Mouse (Mus musculus) neural tube, embryonic 13.5 days (tissue): ENCODE results near the gene Cfap43. TPM values are rescaled to one million over a fixed set of nuclear protein-coding genes. Genes with fewer than 3 reads are reported as not detected.
"Not testable (repeated sequence)": the region's sequence is repeated elsewhere in the genome, so short reads cannot be mapped to it uniquely, and the experiment has no call there.

Source experiments
- ATAC-seq: fragments of 200-750 bp; cut with Nextera tagmentation; 2 replicates; pipeline ENCODE4 v1.8.0; 2017; ENCODE audit warnings: low read depth, mild to moderate bottlenecking, moderate TSS enrichment, moderate library complexity
- H3K27ac ChIP-seq: fragments of 300-500 bp; sonication (generic); replicated peaks from 2 replicates; pipeline ENCODE4 v1.5.1; 2015; ENCODE audit warnings: moderate library complexity, mild to moderate bottlenecking, inconsistent platforms
- H3K27me3 ChIP-seq: fragments of 300-500 bp; sonication (generic); 2 replicates; pipeline ENCODE4 v1.6.1; 2015; ENCODE audit warnings: mild to moderate bottlenecking, inconsistent platforms
- H3K36me3 ChIP-seq: fragments of 300-500 bp; sonication (generic); 2 replicates; pipeline ENCODE4 v1.6.1; 2015; ENCODE audit warnings: mild to moderate bottlenecking, inconsistent platforms
- H3K4me1 ChIP-seq: fragments of 300-500 bp; sonication (generic); replicated peaks from 2 replicates; pipeline ENCODE4 v1.6.1; 2015; ENCODE audit warnings: inconsistent platforms
- H3K4me2 ChIP-seq: fragments of 300-500 bp; sonication (generic); 2 replicates; pipeline ENCODE4 v1.6.1; 2015; ENCODE audit warnings: inconsistent platforms, mild to moderate bottlenecking, moderate library complexity
- H3K4me3 ChIP-seq: fragments of 300-500 bp; sonication (generic); 2 replicates; pipeline ENCODE4 v1.5.1; 2015; ENCODE audit warnings: mild to moderate bottlenecking, inconsistent platforms
- H3K9ac ChIP-seq: fragments of 300-500 bp; sonication (generic); 2 replicates; pipeline ENCODE4 v1.6.1; 2015; ENCODE audit warnings: moderate library complexity, mild to moderate bottlenecking, inconsistent platforms
- H3K9me3 ChIP-seq: fragments of 300-500 bp; sonication (generic); 2 replicates; pipeline ENCODE4 v1.6.1; 2016; ENCODE audit warnings: inconsistent platforms
- WGBS: fragments of 180-500 bp; shearing (Covaris S2); methylation state at CpG from one replicate; pipeline ENCODE4 v1.1.7; 2015; 5-methylcytosine and 5-hydroxymethylcytosine counted together
- polyA plus RNA-seq: library from polyadenylated mRNA; unstranded; fragments of >200 nt; fragmentation: Nextera tagmentation; extraction: Ambion mirVana; gene quantifications from 2 replicates; pipeline ENCODE4 v1.2.1, GENCODE M21; 2015

Gene Cfap43
- polyA plus RNA-seq, 1 experiment from 2014 or later: 0.28 TPM

- Histone ChIP-seq H3K36me3 (peaks cover 21% of the 10 kb centered on the region), H3K27me3 (no peaks in the 10 kb centered on the region), H3K4me3 (no peak overlapping the region), H3K27ac (no peak overlapping the region), H3K9me3 (no peaks in the 10 kb centered on the region), H3K9ac (no peak overlapping the region), H3K4me1 (peaks cover 19% of the 10 kb centered on the region), H3K4me2 (no peak overlapping the region)
- no peak for ATAC-seq
- 94% methylated on average over 8 of the region's 8 CpGs for WGBS
Observed at GRCm38 (mm10) chr19:47859180-47859579, 59.9 kb downstream of the Cfap43 start.

- no peak overlapping the region for H3K4me2 ChIP-seq
- peaks cover 26% of the 10 kb centered on the region for H3K4me1 ChIP-seq
- no peaks in the 10 kb centered on the region for H3K27me3 ChIP-seq
- peaks cover 16% of the 10 kb centered on the region for H3K36me3 ChIP-seq
- ATAC-seq: no peak
- WGBS: 85% methylated on average over 18 of the region's 18 CpGs
- H3K9ac ChIP-seq: no peak overlapping the region
- H3K27ac ChIP-seq: no peak overlapping the region
- H3K9me3 ChIP-seq: no peaks in the 10 kb centered on the region
- H3K4me3 ChIP-seq: no peak overlapping the region
Observed at GRCm38 (mm10) chr19:47857957-47858942, 60.8 kb downstream of the Cfap43 start.

GRCm38 (mm10) chr19:47854796-47855783 is 64.0 kb downstream of the Cfap43 start, which contains the start of gene Gsto1:
Gene Gsto1 (plus strand): TSS chr19:47854970.
- Histone ChIP-seq H3K4me2 (peak within 1 kb of the TSS; percentile 97), H3K4me3 (peak within 1 kb of the TSS; percentile 77), H3K9me3 (no peaks in the 10 kb centered on the region), H3K27me3 (no peaks in the 10 kb centered on the region), H3K4me1 (peaks cover 26% of the 10 kb centered on the region), H3K9ac (peak within 1 kb of the TSS; percentile 86), H3K36me3 (peaks cover 10% of the 10 kb centered on the region; the same call in 1 of the 2 replicates), H3K27ac (peak within 1 kb of the TSS; percentile 59)
- WGBS: 1% methylated on average over 60 of the region's 60 CpGs
- ATAC-seq: peak; percentile 95

GRCm38 (mm10) chr19:47853951-47854795 is 64.9 kb downstream of the Cfap43 start:
- no peaks in the 10 kb centered on the region for H3K9me3 ChIP-seq

GRCm38 (mm10) chr19:47853053-47853452 is 66.0 kb downstream of the Cfap43 start:
- ATAC-seq: no peak
- WGBS: 78% methylated on average over 3 of the region's 3 CpGs
- no peak overlapping the region for H3K9ac ChIP-seq
- H3K27ac ChIP-seq: no peak overlapping the region
- H3K27me3 ChIP-seq: no peaks in the 10 kb centered on the region
- peaks cover 26% of the 10 kb centered on the region for H3K4me1 ChIP-seq
- no peaks in the 10 kb centered on the region for H3K9me3 ChIP-seq
- no peaks in the 10 kb centered on the region for H3K36me3 ChIP-seq
- no peak overlapping the region for H3K4me3 ChIP-seq
- H3K4me2 ChIP-seq: no peak overlapping the region

More at GRCm38 (mm10) chr19:47853951-47854795, 64.9 kb downstream of the Cfap43 start:
- Histone ChIP-seq H3K9ac (peak overlapping the region; percentile 86), H3K36me3 (0 out of 2 replicates have a peak, but pooled peaks cover under 1% of the 10 kb centered on the region), H3K4me3 (peak overlapping the region; percentile 77), H3K4me2 (peak overlapping the region; percentile 97), H3K27me3 (no peaks in the 10 kb centered on the region), H3K27ac (peak overlapping the region; percentile 59), H3K4me1 (peaks cover 26% of the 10 kb centered on the region)
- WGBS: 26% methylated on average over 13 of the region's 13 CpGs
- peak; percentile 78 for ATAC-seq

GRCm38 (mm10) chr19:47852131-47852530 is 67.0 kb downstream of the Cfap43 start:
- H3K36me3 ChIP-seq, ATAC-seq, H3K4me2 ChIP-seq, H3K27ac ChIP-seq, H3K9me3 ChIP-seq, H3K4me3 ChIP-seq, H3K27me3 ChIP-seq, H3K9ac ChIP-seq: not testable (repeated sequence)
- WGBS: 89% methylated on average over 3 of the region's 3 CpGs
- H3K4me1 ChIP-seq: peaks cover 26% of the 10 kb centered on the region

- ATAC-seq: no peak
- 65% methylated on average over 3 of the region's 3 CpGs for WGBS
- no peaks in the 10 kb centered on the region for H3K36me3 ChIP-seq
- H3K9me3 ChIP-seq: no peaks in the 10 kb centered on the region
- no peak overlapping the region for H3K4me3 ChIP-seq
- H3K4me1 ChIP-seq: peaks cover 12% of the 10 kb centered on the region
- H3K27me3 ChIP-seq: no peaks in the 10 kb centered on the region
- H3K9ac ChIP-seq: no peak overlapping the region
- no peak overlapping the region for H3K4me2 ChIP-seq
- H3K27ac ChIP-seq: no peak overlapping the region
Observed at GRCm38 (mm10) chr19:47849735-47850134, 69.4 kb downstream of the Cfap43 start.

- not testable (repeated sequence) for H3K36me3 ChIP-seq, H3K9me3 ChIP-seq, ATAC-seq, H3K4me2 ChIP-seq, H3K4me3 ChIP-seq, H3K4me1 ChIP-seq, H3K27ac ChIP-seq, H3K9ac ChIP-seq
- 84% methylated on average over 15 of the region's 15 CpGs for WGBS
- peaks cover 17% of the 10 kb centered on the region; the same call in 1 of the 2 replicates for H3K27me3 ChIP-seq
Observed at GRCm38 (mm10) chr19:47841234-47841633, 77.9 kb downstream of the Cfap43 start.

- Histone ChIP-seq H3K4me2 (peak overlapping the region; percentile 74), H3K27ac (no peak overlapping the region), H3K36me3 (no peaks in the 10 kb centered on the region), H3K9ac (peak overlapping the region; percentile 64), H3K9me3 (no peaks in the 10 kb centered on the region), H3K27me3 (peaks cover 17% of the 10 kb centered on the region; the same call in 1 of the 2 replicates), H3K4me1 (peaks cover 7% of the 10 kb centered on the region; the same call in 1 of the 2 replicates), H3K4me3 (peak overlapping the region; percentile 49)
- WGBS: 4% methylated on average over 6 of the region's 6 CpGs
- ATAC-seq: peak; percentile 70; the same call in 1 of the 2 replicates
Observed at GRCm38 (mm10) chr19:47837527-47837901, 81.6 kb downstream of the Cfap43 start.

GRCm38 (mm10) chr19:47836701-47837526 is 82.2 kb downstream of the Cfap43 start:
- ATAC-seq: peak; percentile 97
- H3K27me3 ChIP-seq: peaks cover 17% of the 10 kb centered on the region; the same call in 1 of the 2 replicates
- peak overlapping the region; percentile 74 for H3K4me2 ChIP-seq
- no peaks in the 10 kb centered on the region for H3K9me3 ChIP-seq
- peaks cover 7% of the 10 kb centered on the region; the same call in 1 of the 2 replicates for H3K4me1 ChIP-seq
- WGBS: 4% methylated on average over 49 of the region's 49 CpGs
- peak overlapping the region; percentile 64 for H3K9ac ChIP-seq
- H3K27ac ChIP-seq: no peak overlapping the region
- H3K4me3 ChIP-seq: peak overlapping the region; percentile 49
- no peaks in the 10 kb centered on the region for H3K36me3 ChIP-seq
